Mouse (Mus musculus) megakaryocyte progenitor cell, adult 5-6 weeks (primary cell): ENCODE results near the gene Chn1. TPM values are rescaled to one million over a fixed set of nuclear protein-coding genes. Genes with fewer than 3 reads are reported as not detected.
A peak's percentile ranks its signal among the peaks of the same experiment; 100 is the strongest.
"Not testable (repeated sequence)": the region's sequence is repeated elsewhere in the genome, so short reads cannot be mapped to it uniquely, and the experiment has no call there.

Experiments
- ATAC-seq: replicated peaks from 2 replicates; pipeline ENCODE4 v1.8.0; 2016; ENCODE audit warnings: mild to moderate bottlenecking, moderate TSS enrichment, inconsistent platforms; ENCODE audit not compliant: poor library complexity
- total RNA-seq, 2 experiments: library from RNA; stranded (forward) in 1 of 2; stranded (reverse) in 1 of 2; fragments of 157-497, 149-512 nt in 1 of 2; fragments of 200-1000 nt in 1 of 2; gene quantifications; 2 replicates each; pipeline versions ENCODE4 v1.2.3 to v1.2.4; 2015 to 2017

Gene Chn1
- 0.10 TPM in 1 of 2 replicates, not detected in the other for total RNA-seq (2015)
- total RNA-seq (2017), result 0.21 and 0.51 TPM in 2 replicates

- peak; percentile 52; the same call in 1 of the 2 replicates for ATAC-seq
Measured at GRCm38 (mm10) chr2:73774786-73775682, at the start of gene Chn1. TSS of gene Chn1 (minus strand) at chr2:73775346.

- peak; percentile 95 for ATAC-seq
Measured at GRCm38 (mm10) chr2:73818742-73819141, 43.6 kb upstream of the Chn1 start.

GRCm38 (mm10) chr2:73807609-73808008 is 32.5 kb upstream of the Chn1 start:
- no peak for ATAC-seq

GRCm38 (mm10) chr2:73800127-73800526 is 25.0 kb upstream of the Chn1 start:
- not testable (repeated sequence) for ATAC-seq

- ATAC-seq, result no peak
Measured at GRCm38 (mm10) chr2:73798786-73799185, 23.6 kb upstream of the Chn1 start.

GRCm38 (mm10) chr2:73798136-73798535 is 23.0 kb upstream of the Chn1 start:
- no peak for ATAC-seq

- ATAC-seq, result peak; percentile 60
Measured at GRCm38 (mm10) chr2:73791846-73792630, 16.9 kb upstream of the Chn1 start.

GRCm38 (mm10) chr2:73790332-73790731 is 15.2 kb upstream of the Chn1 start:
- ATAC-seq, result no peak

GRCm38 (mm10) chr2:73788395-73788794 is 13.2 kb upstream of the Chn1 start:
- ATAC-seq, result no peak

- ATAC-seq, result no peak
Measured at GRCm38 (mm10) chr2:73782371-73782905, 7.3 kb upstream of the Chn1 start.

- ATAC-seq, result no peak
Measured at GRCm38 (mm10) chr2:73780321-73781010, 5.3 kb upstream of the Chn1 start.

GRCm38 (mm10) chr2:73779796-73780195 is 4.7 kb upstream of the Chn1 start:
- ATAC-seq, result no peak

- no peak for ATAC-seq
Measured at GRCm38 (mm10) chr2:73779016-73779595, 4.0 kb upstream of the Chn1 start.

- ATAC-seq, result no peak
Measured at GRCm38 (mm10) chr2:73776936-73777335, 1.8 kb upstream of the Chn1 start.

GRCm38 (mm10) chr2:73775683-73776310 is 651 bp upstream of the Chn1 start:
- peak; percentile 41; the same call in 1 of the 2 replicates for ATAC-seq

GRCm38 (mm10) chr2:73772945-73773344 is 2.2 kb downstream of the Chn1 start:
- no peak for ATAC-seq

- no peak for ATAC-seq
Measured at GRCm38 (mm10) chr2:73768669-73769068, 6.5 kb downstream of the Chn1 start.

GRCm38 (mm10) chr2:73763541-73763940 is 11.6 kb downstream of the Chn1 start:
- no peak for ATAC-seq

- ATAC-seq, result no peak
Measured at GRCm38 (mm10) chr2:73759899-73760298, 15.2 kb downstream of the Chn1 start.

- ATAC-seq, result peak; percentile 70
Measured at GRCm38 (mm10) chr2:73759027-73759426, 16.1 kb downstream of the Chn1 start.
